Mouse (Mus musculus): ENCODE measurements at regions not wholly inside any gene's neighbourhood (a gene's known extent, or its start where the extent isn't known, plus 50 kb on each side); places are given as distances from the start of the nearest gene placed in this dataset.
"Not testable (repeated sequence)": the region's sequence is repeated elsewhere in the genome, so short reads cannot be mapped to it uniquely, and the experiment has no call there.

- not testable (repeated sequence) for DNase-seq (ENCODE audit: low spot score)
Measured at GRCm38 (mm10) chrX:154717526-154717925, 138.4 kb upstream of the Samt2 start.

- peak; percentile 0 for DNase-seq (ENCODE audit: low spot score)
Measured at GRCm38 (mm10) chrX:154713641-154714255, 134.6 kb upstream of the Samt2 start.

GRCm38 (mm10) chrX:154712576-154712975, 133.4 kb upstream of the Samt2 start:
- not testable (repeated sequence) for DNase-seq (ENCODE audit: low spot score)

GRCm38 (mm10) chrX:154670529-154670928, 91.4 kb upstream of the Samt2 start:
- not testable (repeated sequence) for DNase-seq (ENCODE audit: low spot score)

Data from embryo, embryonic 10.5 days (tissue).